Mouse (Mus musculus) kidney, adult 2 months (tissue): ENCODE measurements around the gene Mrps34. TPM values are rescaled to one million over a fixed set of nuclear protein-coding genes. Genes with fewer than 3 reads are reported as not detected.

ENCODE experiments used
- DNase-seq: peaks from one replicate; pipeline ENCODE4 v3.0.0; 2021
- H3K27ac ChIP-seq: fragments of 200-500 bp; 2 replicates; pipeline ENCODE4 v1.5.1; 2012; ENCODE audit warnings: low read depth, low read length, control low read depth, inconsistent platforms; ENCODE audit not compliant: insufficient read depth
- H3K27me3 ChIP-seq: fragments of 200-500 bp; replicated peaks from 2 replicates; pipeline ENCODE4 v1.6.1; 2012; ENCODE audit warnings: mild to moderate bottlenecking, moderate library complexity, low read length, inconsistent platforms; ENCODE audit not compliant: control insufficient read depth, insufficient read depth
- H3K36me3 ChIP-seq: fragments of 200-500 bp; 2 replicates; pipeline ENCODE4 v1.6.1; 2012; ENCODE audit warnings: mild to moderate bottlenecking, moderate library complexity, low read length, inconsistent platforms; ENCODE audit not compliant: control insufficient read depth, insufficient read depth
- H3K4me1 ChIP-seq: fragments of 200-500 bp; 2 replicates; pipeline ENCODE4 v1.6.1; 2011; ENCODE audit warnings: low read length; ENCODE audit not compliant: control insufficient read depth, insufficient read depth
- H3K4me3 ChIP-seq: fragments of 200-500 bp; 2 replicates; pipeline ENCODE4 v1.5.1; 2011; ENCODE audit warnings: mild to moderate bottlenecking, low read depth, low read length, control low read depth; ENCODE audit not compliant: insufficient read depth
- CTCF ChIP-seq: fragments of 200-500 bp; conservative IDR thresholded peaks from 2 replicates; pipeline ENCODE4 v1.5.1; 2011; ENCODE audit warnings: low read depth, mild to moderate bottlenecking, control low read depth, low read length, moderate library complexity, mixed read lengths; ENCODE audit not compliant: insufficient read depth, insufficient read length
- POLR2A ChIP-seq: fragments of 200-500 bp; IDR thresholded peaks from one replicate; pipeline ENCODE4 v1.6.1; 2011; ENCODE audit warnings: low read depth, low read length, control low read depth
- WGBS: fragments of 180-500 bp; shearing (Covaris S2); methylation state at CpG from one replicate; pipeline ENCODE4 v1.1.7; 2018; 5-methylcytosine and 5-hydroxymethylcytosine counted together
- polyA plus RNA-seq: library from polyadenylated mRNA; depleted of rRNA; stranded (reverse); fragments of >200 nt; gene quantifications from 2 replicates; pipeline ENCODE4 v1.2.3, GENCODE M21; 2012; rRNA removed

Gene Mrps34
- 162 and 199 TPM in 2 replicates for polyA plus RNA-seq

GRCm38 (mm10) chr17:24894995-24895547 is at the start of gene Mrps34, which contains the start of gene Eme2:
Gene Mrps34 (plus strand): TSS chr17:24895116.
Gene Eme2 (minus strand): TSS chr17:24895087.
- peak within 1 kb of the TSS; percentile 87 for H3K4me3 ChIP-seq
- H3K4me1 ChIP-seq, result peaks cover 9% of the 10 kb centered on the region; the same call in 1 of the 2 replicates
- H3K36me3 ChIP-seq, result no peaks in the 10 kb centered on the region; the same call in none of the 2 replicates
- H3K27me3 ChIP-seq, result no peaks in the 10 kb centered on the region
- H3K27ac ChIP-seq, result peak within 1 kb of the TSS; percentile 79
- DNase-seq, result peak; percentile 92
- under 1% methylated on average over 62 of the region's 62 CpGs for WGBS
- TF ChIP-seq POLR2A (peak; percentile 66), CTCF (no peak)

- Histone ChIP-seq H3K4me3 (no peak overlapping the region), H3K4me1 (peaks cover 5% of the 10 kb centered on the region; the same call in 1 of the 2 replicates), H3K27me3 (no peaks in the 10 kb centered on the region), H3K27ac (no peak overlapping the region), H3K36me3 (no peaks in the 10 kb centered on the region)
- 55% methylated on average over 1 of the region's 1 CpGs for WGBS
- TF ChIP-seq POLR2A (no peak), CTCF (no peak)
- peak; percentile 92 for DNase-seq
Measured at GRCm38 (mm10) chr17:24847386-24847785, 47.5 kb upstream of the Mrps34 start.

GRCm38 (mm10) chr17:24848600-24849031 is 46.3 kb upstream of the Mrps34 start:
- H3K27me3 ChIP-seq, result no peaks in the 10 kb centered on the region
- H3K4me1 ChIP-seq, result peaks cover 9% of the 10 kb centered on the region; the same call in 1 of the 2 replicates
- DNase-seq, result peak; percentile 88
- H3K36me3 ChIP-seq, result no peaks in the 10 kb centered on the region; the same call in 1 of the 2 replicates
- peak overlapping the region; percentile 70 for H3K4me3 ChIP-seq
- no peak for TF ChIP-seq POLR2A
- TF ChIP-seq CTCF, result no peak
- peak overlapping the region; percentile 91 for H3K27ac ChIP-seq

- Histone ChIP-seq H3K4me3 (peak overlapping the region; percentile 70), H3K27me3 (no peaks in the 10 kb centered on the region), H3K4me1 (peaks cover 7% of the 10 kb centered on the region; the same call in 1 of the 2 replicates), H3K36me3 (no peaks in the 10 kb centered on the region; the same call in 1 of the 2 replicates), H3K27ac (peak overlapping the region; percentile 92)
- WGBS, result 0% methylated on average over 21 of the region's 21 CpGs
- no peak for DNase-seq
- no peak for TF ChIP-seq CTCF
Measured at GRCm38 (mm10) chr17:24849733-24850064, 45.2 kb upstream of the Mrps34 start.

GRCm38 (mm10) chr17:24850065-24850772 is 44.7 kb upstream of the Mrps34 start, which contains the start of gene Fahd1:
Gene Fahd1 (minus strand): TSS chr17:24850364.
- Histone ChIP-seq H3K36me3 (no peaks in the 10 kb centered on the region; the same call in 1 of the 2 replicates), H3K27ac (peak within 1 kb of the TSS; percentile 92), H3K4me3 (peak within 1 kb of the TSS; percentile 70), H3K27me3 (no peaks in the 10 kb centered on the region), H3K4me1 (peaks cover 6% of the 10 kb centered on the region; the same call in 1 of the 2 replicates)
- DNase-seq, result peak; percentile 99
- 0 out of 2 replicates have a peak, but pooled peaks have one; percentile 12 for TF ChIP-seq CTCF
- TF ChIP-seq POLR2A, result peak; percentile 93
- under 1% methylated on average over 58 of the region's 58 CpGs for WGBS

- TF ChIP-seq CTCF, result no peak
- TF ChIP-seq POLR2A, result no peak
- peak overlapping the region; percentile 60 for H3K4me3 ChIP-seq
- H3K36me3 ChIP-seq, result no peaks in the 10 kb centered on the region; the same call in 1 of the 2 replicates
- no peaks in the 10 kb centered on the region for H3K27me3 ChIP-seq
- peaks cover 8% of the 10 kb centered on the region; the same call in 1 of the 2 replicates for H3K4me1 ChIP-seq
- DNase-seq, result no peak
- H3K27ac ChIP-seq, result peak overlapping the region; percentile 43
- under 1% methylated on average over 20 of the region's 20 CpGs for WGBS
Measured at GRCm38 (mm10) chr17:24850773-24851127, 44.2 kb upstream of the Mrps34 start.

GRCm38 (mm10) chr17:24851381-24852125 is 43.4 kb upstream of the Mrps34 start:
- Histone ChIP-seq H3K27me3 (no peaks in the 10 kb centered on the region), H3K36me3 (no peaks in the 10 kb centered on the region; the same call in 1 of the 2 replicates), H3K27ac (0 out of 2 replicates have a peak overlapping the region, but pooled peaks have one; percentile 43), H3K4me3 (peak overlapping the region; percentile 60), H3K4me1 (peaks cover 14% of the 10 kb centered on the region; the same call in 1 of the 2 replicates)
- no peak for TF ChIP-seq CTCF
- TF ChIP-seq POLR2A, result no peak
- DNase-seq, result no peak
- WGBS, result 56% methylated on average over 10 of the region's 10 CpGs
